Mouse (Mus musculus) frontal cortex, adult 2 months (tissue): ENCODE data around the gene Il6ra. TPM values are rescaled to one million over a fixed set of nuclear protein-coding genes. Genes with fewer than 3 reads are reported as not detected.
"Not testable (repeated sequence)": the region's sequence is repeated elsewhere in the genome, so short reads cannot be mapped to it uniquely, and the experiment has no call there.

ENCODE experiments used
- DNase-seq, 2 experiments: peaks; one replicate each; pipeline ENCODE4 v3.0.0; 2022; ENCODE audit warnings: low spot score in 1 of 2; ENCODE audit errors: extremely low spot score in 1 of 2
- polyA plus RNA-seq: library from polyadenylated mRNA; depleted of rRNA; stranded (reverse); fragments of >200 nt; gene quantifications from 2 replicates; pipeline ENCODE4 v1.2.3, GENCODE M21; 2012

Il6ra gene
- polyA plus RNA-seq, 1 experiment = 2.3 TPM

- DNase-seq = no peak
These were observed 35.9 kb downstream of the Il6ra start for GRCm38 (mm10) chr3:89877129-89877528.

GRCm38 (mm10) chr3:89876469-89876868, 36.5 kb downstream of the Il6ra start:
- no peak for DNase-seq

GRCm38 (mm10) chr3:89875781-89876180, 37.2 kb downstream of the Il6ra start:
- DNase-seq = no peak

GRCm38 (mm10) chr3:89875021-89875420, 38.0 kb downstream of the Il6ra start:
- peak in 1 of 2 experiments; percentile 53 for DNase-seq

- no peak for DNase-seq
These were observed 38.9 kb downstream of the Il6ra start for GRCm38 (mm10) chr3:89874076-89874475.

GRCm38 (mm10) chr3:89872684-89873083, 40.3 kb downstream of the Il6ra start:
- DNase-seq = no peak

GRCm38 (mm10) chr3:89872209-89872608, 40.8 kb downstream of the Il6ra start:
- peak in 1 of 2 experiments; percentile 15 for DNase-seq

- DNase-seq = no peak
These were observed 41.6 kb downstream of the Il6ra start for GRCm38 (mm10) chr3:89871339-89871914.

- no peak for DNase-seq
These were observed 42.3 kb downstream of the Il6ra start for GRCm38 (mm10) chr3:89870472-89871271.

- no peak for DNase-seq
These were observed 43.4 kb downstream of the Il6ra start for GRCm38 (mm10) chr3:89869556-89869955.

GRCm38 (mm10) chr3:89868956-89869355, 44.0 kb downstream of the Il6ra start:
- no peak for DNase-seq

- no peak for DNase-seq
These were observed 44.6 kb downstream of the Il6ra start for GRCm38 (mm10) chr3:89868357-89868756.

- peak in 1 of 2 experiments; percentile 31 for DNase-seq
These were observed 45.3 kb downstream of the Il6ra start for GRCm38 (mm10) chr3:89867651-89868050.

GRCm38 (mm10) chr3:89865764-89866163, 47.2 kb downstream of the Il6ra start:
- DNase-seq = no peak

- DNase-seq = no peak
These were observed 48.0 kb downstream of the Il6ra start for GRCm38 (mm10) chr3:89865020-89865419.

- no peak for DNase-seq
These were observed 49.1 kb downstream of the Il6ra start for GRCm38 (mm10) chr3:89863716-89864509.

GRCm38 (mm10) chr3:89863276-89863675, 49.7 kb downstream of the Il6ra start:
- DNase-seq = not testable (repeated sequence)

- DNase-seq = no peak
These were observed 50.7 kb downstream of the Il6ra start for GRCm38 (mm10) chr3:89862182-89862761.

GRCm38 (mm10) chr3:89861070-89861469, 51.9 kb downstream of the Il6ra start:
- peak in 1 of 2 experiments; percentile 49 for DNase-seq

- no peak for DNase-seq
These were observed 52.7 kb downstream of the Il6ra start for GRCm38 (mm10) chr3:89860343-89860742.

- DNase-seq = no peak
These were observed 53.1 kb downstream of the Il6ra start for GRCm38 (mm10) chr3:89859936-89860335.
